Mouse (Mus musculus): ENCODE measurements around the gene Bcan.

Bcan gene

DNA sequence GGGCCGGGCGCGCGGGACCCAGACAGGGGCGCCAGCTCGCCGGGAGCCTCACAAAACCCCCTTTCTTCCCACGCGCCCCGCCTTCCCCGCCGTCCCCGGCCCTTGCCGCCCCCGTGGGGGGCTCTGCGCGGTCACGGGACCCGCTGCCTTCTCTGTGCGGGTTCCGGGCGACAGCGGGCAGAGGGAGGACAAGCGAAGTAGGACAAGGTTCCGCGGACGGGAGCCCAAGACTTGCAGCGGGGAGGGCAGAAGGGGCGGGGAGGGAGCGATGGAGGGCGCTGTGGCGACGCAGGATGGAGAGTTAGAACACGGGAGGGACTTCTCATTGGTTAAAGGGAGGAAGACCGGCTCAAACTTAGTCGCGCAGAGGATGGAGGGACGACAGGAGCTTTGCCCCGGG, at the start of gene Bcan:
TSS of gene Bcan (minus strand) at position 50 of the 400 bp plus-strand sequence.
- DNase-seq (ENCODE audit: low read depth, low spot score), result peak; percentile 69

DNA sequence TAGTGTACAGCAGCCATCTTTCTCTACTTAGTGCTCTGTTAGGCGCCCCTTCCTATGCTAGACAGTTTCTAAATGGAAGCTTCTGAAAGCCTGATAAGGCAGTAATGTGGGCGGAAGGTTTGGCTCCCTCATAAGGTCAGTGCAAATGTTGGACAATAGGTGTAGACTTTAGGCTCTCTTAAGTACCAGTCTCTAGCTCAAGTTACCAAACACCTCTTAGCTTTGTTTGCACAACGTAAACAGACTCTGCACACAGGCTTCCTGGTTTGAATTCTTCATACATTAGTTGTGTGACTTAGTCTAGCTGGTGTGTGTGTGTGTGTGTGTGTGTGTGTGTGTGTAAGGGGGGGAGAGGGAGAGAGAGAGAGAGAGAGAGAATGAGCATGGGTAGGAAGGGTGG, 49.5 kb upstream of the Bcan start:
- no peak for DNase-seq (ENCODE audit: low read depth, low spot score)

DNA sequence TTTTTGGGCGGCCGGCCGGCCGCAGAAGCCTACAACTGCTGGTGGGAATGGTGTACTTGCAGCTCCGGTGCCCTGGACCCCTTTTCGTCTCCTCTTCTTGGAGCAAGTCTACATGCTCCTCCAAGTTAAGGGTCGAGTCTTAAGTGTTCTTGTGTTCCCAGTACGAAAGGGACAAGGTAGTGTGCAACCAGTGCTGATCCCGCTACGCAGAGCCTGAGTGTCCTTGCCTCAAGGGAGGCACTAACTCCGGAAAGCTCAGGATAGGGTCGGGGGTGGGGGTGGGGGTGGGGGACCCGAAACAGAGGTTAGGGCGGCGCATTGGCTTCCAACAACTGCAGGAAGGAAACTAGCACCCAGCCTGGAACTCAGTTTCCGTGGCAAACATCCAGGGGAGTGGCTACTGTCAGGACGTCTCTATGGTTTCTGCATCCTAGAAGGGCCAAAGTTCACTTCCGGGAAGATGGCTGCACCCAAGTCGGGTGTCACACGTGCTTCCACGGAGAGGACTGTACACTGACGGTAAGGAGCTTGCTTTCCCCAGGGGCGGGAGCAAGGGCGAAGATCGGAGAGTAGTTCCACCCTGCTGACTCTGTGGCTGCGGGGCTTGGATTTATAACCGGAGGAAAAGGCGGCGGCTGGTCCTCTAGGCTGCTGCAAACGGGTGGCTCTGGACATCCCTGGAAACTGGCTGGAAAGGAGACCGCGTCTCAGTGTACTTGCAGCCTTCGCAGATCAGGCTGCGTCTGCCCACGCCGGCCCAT, 42.8 kb upstream of the Bcan start, which contains the start of gene Gpatch4:
TSS of gene Gpatch4 (plus strand) at position 448 of the 761 bp plus-strand sequence.
- DNase-seq (ENCODE audit: low read depth, low spot score), result peak; percentile 98

DNA sequence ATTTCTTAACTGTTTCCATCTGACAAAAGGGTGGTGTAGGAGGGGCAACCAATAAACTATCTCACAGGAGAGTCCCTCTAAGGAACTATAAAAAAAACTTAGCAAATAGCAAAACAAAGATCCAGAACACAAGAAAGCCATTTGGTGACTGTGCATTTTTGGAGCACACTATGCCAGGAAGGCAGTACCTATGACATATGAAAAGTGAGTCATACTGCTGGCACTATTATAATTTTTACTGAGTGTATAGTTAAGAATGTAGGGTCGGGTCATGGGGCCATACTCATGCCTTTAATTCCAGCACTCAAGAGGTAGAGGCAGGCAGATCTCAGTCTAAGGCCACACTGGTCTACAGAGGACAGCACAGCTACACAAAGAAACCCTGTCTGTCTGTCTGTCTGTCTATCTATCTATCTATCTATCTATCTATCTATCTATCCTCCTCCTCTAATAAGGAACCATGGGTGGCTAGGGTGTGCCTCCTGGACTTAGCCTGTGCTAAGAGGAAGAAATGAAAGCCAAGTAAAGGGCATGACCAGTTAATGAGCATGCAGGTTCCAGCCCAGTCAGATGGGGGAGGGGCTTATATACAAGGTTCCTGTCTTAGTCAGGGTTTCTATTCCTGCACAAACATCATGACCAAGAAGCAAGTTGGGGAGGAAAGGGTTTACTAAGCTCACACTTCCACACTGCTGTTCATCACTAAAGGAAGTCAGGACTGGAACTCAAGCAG, 35.7 kb upstream of the Bcan start:
- no peak for DNase-seq (ENCODE audit: low read depth, low spot score)

DNA sequence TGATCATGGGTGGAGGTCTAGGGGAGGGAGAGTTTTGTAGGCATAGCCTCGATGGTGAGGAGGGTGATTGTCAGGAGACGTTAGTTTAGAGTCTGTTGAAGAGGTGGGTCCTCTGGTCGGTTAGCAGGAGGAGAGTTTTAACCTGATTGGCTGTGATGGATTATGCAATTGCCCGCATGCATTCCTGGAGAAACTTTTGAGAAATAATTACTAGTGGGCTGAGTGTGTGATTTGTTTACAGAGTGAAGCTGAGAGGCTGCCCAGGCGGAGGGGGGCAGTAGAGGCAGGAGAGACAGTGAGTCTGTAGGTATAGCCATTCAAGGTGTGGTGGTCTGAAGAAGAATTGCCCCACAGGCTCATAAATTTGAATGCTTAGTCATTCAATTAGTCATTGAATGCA, 33.5 kb upstream of the Bcan start:
- DNase-seq (ENCODE audit: low read depth, low spot score), result no peak

DNA sequence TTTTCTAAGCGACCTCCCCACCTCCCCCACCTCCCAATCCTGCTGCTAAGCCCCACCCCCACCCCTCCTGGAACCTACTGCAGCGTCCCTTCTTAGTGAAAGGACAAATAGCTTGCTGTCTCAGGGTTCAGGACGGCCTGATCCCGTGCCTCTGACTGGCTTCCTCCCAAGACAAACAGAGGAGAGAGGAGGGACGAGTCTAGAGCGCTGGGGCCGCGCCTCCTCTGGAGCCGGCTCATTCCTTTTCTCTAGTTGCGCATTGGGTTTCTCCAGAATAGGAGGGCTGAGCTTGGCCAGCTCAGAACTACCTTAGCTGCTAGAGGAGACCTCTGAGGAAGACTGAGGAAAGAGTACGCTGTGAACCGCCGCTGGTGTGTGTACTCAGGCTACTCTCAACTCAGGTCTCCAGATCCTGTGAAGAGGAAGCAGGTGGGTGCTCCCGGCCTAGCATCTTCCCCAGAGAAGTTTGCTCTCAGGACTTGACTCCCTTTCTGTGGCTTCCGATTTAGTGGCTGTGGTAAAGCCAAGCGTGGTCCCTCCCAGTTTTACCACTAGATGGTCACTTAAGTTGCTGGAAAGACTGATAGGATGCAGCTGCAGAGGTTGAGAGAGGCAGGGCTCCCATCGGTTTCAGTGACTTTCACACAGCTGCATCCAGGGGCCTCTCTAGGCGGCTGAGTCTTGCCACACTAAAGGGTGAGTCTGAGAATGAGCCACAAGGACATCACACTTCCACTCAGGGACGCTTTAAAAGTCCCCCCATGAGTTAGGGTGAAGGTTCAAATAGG, 30.8 kb upstream of the Bcan start:
- DNase-seq (ENCODE audit: low read depth, low spot score), result peak; percentile 63

DNA sequence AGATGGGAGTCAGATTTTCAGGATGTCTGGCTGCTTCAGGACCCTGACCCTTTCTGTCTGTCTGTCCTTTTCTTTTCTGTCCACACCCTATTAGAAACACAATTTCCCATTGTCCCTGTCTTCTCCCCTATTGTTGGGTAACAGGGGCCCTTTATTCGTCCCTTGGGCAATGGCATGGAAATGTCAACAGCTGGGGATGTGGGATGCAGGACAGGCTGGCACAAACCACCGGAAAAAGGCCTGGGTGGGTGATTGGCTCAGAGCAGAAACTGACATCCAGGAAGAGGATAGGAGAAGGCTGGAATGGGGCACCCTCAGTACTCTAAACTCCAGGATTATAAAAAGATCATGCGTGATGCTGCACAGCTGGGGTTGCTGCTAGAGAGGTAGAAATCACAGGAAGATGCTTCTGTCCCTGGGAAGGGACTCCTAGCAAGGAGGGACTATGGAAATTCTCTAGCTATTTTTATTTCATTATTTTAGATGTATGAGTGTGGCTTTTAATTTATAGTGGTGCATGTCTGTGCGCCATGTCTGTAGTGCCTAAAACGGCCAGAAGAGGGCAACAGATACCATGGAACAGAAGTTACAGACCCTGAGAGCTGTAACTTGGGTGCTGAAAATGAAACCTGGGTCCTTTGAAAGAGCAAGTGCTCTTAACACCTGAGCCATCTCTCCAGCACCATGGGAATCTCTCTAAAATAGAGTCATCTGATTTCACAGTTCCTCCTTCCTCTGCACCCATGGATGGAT, 27.6 kb upstream of the Bcan start, which contains the start of gene Hapln2:
TSS of gene Hapln2 (minus strand) at position 150 of the 753 bp plus-strand sequence.
- DNase-seq (ENCODE audit: low read depth, low spot score), result peak; percentile 65

DNA sequence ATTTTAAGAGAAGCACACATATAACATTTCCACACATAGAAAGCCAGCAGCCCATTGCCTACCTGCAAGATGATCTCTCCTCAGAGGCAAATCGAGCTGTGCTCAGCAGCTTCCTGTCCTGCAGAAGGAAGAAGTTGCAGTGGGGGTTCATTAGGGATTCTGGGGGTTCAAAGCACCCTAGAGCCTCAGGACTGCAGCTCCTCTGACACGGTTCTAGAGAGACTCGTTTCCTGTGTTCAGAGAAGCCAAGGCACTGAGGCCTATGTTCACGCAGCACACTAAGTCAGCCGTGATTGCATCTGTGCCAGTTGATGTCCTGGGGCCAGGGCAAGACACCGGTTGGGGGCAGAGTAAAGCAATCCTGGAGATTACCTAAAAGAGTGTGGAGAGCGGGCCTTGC, 26.8 kb upstream of the Bcan start:
- DNase-seq (ENCODE audit: low read depth, low spot score), result no peak

DNA sequence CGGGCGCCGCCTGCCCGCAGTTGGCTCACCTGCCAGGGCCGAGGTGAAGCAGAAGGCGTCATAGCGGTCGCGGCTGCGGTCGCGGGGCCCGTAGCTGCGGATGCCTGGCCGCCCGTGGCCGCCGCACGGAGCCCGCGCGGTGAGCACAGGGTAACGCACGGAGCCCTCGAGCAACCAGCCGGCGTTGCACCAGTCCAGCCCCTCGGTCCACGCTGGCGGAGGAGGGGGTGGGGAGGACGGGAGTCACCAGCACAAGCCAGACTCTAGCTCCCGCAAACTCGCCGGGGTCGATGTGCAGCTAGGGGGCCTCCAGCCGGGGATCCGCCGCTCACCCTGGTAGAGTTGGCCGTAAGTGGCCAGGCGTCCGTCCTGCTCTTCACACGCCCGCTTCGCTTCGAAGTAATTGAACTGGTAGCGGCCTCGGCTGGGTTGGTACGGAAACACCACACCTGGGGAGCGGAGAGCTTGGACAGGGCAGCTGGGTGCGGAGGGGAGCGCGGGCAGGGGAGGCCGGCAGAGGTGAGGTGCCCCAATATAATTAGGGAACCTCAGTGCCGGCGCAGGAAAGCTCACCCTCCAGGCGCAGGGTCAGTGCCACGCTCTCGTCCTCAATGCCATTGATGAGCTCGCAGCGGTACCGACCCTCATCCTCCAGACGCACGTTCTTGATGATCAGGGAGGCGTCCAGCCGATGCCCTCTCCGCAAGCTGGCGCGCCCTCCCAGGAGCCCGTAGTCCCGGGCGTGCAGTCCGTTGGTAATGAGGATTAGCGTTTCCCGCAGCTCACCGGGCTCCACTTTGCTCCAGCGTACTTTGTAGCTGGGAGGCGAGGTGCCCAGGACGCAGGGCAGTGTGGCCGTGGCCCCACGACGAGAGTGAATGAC, 23.4 kb upstream of the Bcan start:
- DNase-seq (ENCODE audit: low read depth, low spot score), result no peak

DNA sequence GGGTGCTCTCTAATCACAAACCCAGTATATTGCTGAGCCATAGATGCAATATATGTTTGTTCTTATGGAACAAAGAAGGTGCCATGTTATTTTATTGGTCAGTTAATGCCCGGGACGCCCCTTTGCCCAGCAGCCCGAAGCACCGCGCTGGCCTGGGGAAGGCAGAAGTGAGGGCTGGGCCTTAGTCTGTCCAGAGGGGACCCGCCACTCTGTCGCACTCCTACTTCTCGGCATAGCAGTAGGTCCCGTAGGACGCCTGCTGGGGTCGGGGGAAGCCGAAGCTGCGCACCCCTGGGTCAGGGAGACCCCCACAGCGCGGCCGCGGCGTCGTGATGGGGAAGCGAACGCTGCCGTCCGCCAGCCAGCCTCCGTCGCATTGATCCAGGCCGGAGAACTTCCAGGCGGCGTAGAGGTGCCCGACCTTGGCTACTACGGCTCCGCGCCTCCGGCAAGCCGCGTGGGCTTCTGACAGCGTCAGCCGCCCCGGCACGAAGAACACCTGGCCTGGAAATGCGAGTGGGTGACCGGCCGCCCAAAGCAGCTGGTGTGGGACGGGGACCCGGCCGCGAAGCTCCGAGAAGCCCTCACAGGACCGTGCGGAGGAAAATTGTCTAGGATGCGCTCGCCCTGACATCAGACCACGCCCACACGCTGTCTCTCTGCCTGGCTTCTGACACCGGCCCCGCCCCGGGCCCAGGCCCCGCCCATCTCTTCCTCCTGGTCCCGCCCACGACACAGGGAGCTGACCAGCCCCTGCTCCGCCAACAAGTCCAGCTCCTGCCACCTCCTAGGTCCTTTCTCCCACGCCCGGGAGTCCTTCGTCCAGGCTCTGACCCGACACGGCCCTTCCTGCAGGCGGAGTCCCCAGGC, 22.5 kb upstream of the Bcan start:
- DNase-seq (ENCODE audit: low read depth, low spot score), result peak; percentile 91

DNA sequence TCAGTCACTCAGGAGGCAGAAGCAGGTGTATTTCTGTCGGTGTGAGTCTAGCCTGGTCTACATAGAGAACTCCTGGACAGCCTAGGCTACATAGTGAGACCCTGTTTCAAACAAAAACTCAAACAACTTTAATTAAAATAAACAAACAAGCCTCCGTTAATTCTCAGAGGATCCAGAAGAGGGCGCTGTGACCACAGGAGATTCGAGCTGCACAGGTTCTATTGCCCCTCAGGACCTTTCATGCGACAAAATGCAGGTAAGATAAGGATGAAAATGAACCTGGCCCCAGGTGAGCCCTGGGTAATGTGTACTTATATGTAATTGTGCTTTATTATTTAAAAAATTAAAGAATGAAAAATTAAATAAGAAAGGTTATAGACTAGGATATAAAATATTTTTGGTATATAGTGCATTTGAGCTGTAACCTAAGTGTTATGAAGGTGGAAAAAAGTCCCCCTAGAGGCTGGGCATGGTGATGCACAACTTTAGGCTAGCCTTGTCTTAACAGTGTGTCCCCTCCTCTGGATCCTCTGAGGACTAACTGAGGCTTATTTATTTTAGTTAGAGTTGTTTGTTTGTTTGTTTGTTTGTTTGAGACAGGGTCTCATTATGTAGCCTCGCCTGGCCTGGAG, 10.7 kb upstream of the Bcan start:
- DNase-seq (ENCODE audit: low read depth, low spot score), result peak; percentile 78

DNA sequence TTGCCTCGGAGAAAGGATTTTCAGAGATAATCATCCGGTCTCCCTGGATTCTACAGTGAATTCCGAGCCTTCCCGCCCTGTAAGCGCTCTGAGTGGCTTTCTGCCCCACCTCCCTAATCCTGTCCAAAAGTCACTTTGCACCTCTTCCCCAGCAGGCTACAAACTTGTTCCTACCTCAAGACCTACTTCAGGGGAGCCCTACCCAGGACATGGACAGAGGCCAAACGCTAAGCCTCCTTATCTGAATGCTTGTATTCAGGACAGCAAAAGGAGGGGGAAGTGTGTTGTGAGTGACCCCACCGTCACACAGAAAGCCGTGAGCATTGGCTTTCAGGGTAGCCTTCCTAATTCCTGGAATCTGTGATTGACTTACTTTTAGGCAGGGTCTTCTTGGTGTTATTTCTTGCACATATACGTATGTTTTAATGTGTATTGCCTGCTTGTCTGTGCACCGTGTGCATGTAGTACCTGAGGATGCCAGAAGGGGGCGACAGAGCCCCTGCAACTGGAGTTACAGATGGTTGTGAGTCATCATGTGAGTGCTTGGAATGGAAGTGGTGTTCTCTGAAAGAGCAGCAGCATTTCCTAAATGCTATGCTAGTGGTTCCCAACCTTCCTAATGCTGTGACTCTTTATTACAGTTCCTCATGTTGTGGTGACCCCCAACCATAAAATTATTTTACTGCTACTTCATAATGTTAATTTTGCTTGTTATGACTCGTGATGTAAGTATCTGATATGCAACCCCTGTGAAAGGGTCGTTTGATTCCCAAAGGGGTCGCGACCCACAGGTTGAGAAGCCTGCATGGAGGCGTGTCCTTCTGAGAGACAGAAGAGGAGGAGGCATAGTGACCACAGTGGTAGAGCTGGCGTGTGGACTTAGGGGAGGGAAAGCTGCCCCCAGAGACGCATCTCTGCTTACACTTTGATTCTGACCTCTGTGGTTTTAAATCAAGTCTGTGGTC, 6.1 kb upstream of the Bcan start:
- peak; percentile 82 for DNase-seq (ENCODE audit: low read depth, low spot score)

DNA sequence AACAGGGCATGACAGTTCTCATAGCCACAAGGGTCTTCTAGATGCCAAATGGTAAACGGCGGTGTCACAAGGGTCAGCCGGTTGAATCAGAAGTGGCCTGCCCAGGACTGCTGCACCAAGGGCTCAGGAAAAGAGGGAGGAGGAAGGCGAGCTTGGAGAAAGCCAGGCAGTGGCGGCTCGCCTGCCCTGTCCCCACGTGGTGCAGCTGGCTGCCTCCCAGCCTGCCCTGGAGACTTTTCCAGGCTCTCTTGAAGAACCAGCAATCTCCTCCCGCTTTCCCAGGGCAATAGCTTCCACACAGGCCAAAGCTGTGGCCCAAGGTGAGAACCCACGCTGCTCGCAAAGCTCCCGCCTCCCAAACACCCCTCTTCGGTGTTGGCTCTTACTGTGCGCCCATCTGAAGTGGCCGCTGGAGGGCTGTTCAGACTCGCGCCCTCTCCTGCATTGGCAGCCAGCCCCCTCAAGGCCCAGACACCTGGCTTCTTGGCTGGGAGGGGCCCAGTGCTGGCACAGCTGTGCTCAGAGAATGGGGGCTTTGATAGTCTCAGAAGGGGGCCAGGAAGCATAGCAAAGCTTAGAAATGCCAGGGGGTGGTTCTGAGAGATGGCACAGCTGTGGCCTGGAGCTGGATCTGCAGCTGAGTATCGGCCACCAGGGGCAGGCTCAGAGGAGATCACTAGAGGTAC, 2.4 kb upstream of the Bcan start:
- no peak for DNase-seq (ENCODE audit: low read depth, low spot score)

DNA sequence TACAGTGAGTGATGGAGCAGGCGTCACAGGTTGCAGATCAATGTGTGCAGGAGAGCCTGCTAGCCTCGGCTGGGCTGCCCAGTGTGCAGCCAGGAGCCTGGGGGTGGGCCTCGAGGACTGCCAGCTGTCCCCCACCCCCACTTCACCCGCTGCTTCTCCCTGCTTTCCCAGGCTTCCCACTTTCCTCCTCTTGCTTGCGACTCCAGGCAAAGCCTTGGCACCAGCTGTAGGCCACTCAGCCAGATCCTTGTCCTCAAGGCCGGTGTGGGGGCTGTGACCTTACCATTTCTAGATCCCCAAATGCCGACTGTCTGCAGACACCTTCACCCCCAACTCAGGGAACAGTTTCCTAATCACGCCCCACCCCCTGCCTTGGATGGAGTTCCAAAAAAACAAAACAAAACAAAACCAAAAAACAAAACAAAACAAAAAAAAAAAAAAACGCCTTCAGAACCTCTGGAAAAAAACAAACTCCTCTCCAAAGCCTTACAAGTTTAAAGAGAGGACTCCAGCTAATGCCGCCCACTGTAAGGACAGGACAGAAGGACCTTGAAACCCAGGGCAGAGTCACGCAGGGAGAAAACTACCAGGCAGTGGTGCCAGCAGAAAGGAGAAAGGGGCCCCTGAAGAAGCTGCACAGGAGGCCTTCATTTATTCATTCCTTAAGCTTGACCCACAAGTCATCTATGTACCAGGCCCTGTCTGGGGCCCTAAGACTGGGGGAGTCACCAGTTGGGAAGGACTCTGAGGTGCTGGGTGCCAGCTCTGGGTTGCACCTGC, 976 bp upstream of the Bcan start:
- DNase-seq (ENCODE audit: low read depth, low spot score), result no peak

DNA sequence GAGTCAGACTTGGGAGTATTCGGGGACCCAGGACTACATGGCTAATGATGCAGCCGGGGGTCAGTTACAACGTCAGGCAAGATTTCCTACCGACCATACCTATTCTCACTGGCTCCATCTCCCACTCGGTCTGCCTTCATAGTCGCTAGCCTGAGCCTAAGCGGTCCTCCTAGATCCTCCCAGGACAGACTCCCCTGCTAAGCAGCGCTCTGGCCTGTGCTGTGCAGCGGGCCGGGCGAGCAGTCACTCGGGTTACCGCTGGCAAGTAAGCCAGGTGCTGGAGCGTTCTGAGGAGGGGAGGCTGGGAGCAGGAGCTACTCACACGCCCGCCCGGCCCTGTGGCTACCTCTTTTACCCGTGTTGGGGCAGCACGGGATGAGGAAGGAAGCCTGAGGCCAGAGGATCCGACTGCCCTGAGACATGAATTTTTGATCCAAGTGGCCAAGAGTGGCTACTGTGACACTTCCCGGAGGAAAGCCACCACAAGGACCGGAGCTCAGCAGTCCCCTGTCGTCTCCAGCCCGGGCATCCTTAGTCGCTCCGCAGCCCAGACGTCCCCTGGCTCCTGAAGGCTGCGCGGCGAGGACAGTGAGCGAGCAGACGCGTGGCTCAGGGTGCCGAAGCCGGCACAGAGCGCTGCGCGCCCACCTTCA, 661 bp downstream of the Bcan start:
- no peak for DNase-seq (ENCODE audit: low read depth, low spot score)

DNA sequence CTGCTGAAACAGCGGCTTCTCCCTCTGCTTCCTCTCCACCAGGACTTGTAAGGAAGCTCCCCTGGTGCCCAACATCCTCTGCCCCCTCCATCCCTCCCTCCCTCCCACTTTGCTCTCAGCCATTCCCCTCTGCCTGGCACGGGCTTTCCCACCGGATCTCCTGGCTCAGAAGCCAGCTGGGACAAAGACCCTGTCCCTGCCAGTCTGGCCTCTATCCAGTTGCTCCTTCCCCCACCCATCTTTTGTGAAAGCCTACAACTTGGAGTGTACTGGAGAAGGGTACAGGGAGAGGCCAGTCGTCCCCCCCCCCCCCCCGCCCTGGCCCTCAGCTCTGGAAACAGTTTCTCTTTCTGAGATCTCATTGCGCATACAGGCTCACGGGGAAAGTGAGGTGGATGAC, 1.3 kb downstream of the Bcan start:
- no peak for DNase-seq (ENCODE audit: low read depth, low spot score)

Data from ES-CJ7 (cell line).